Mouse (Mus musculus) midbrain, postnatal 0 days (tissue): ENCODE data around the gene Olfr1272. TPM values are rescaled to one million over a fixed set of nuclear protein-coding genes. Genes with fewer than 3 reads are reported as not detected.
"Not testable (repeated sequence)": the region's sequence is repeated elsewhere in the genome, so short reads cannot be mapped to it uniquely, and the experiment has no call there.

Experiments used
- ATAC-seq: fragments of 200-750 bp; cut with Nextera tagmentation; 2 replicates; pipeline ENCODE4 v1.8.0; 2017; ENCODE audit warnings: moderate number of reproducible peaks, mild to moderate bottlenecking, moderate TSS enrichment, moderate library complexity; ENCODE audit not compliant: low FRiP score
- DNase-seq: peaks from one replicate; pipeline ENCODE4 v3.0.0-alpha.2; 2015; ENCODE audit warnings: low spot score
- H3K27ac ChIP-seq: fragments of 300-500 bp; sonication (generic); 2 replicates; pipeline ENCODE4 v1.5.1; 2014; ENCODE audit warnings: low read depth, mild to moderate bottlenecking, low read length, mixed read lengths
- H3K27me3 ChIP-seq: fragments of 300-500 bp; sonication (generic); 2 replicates; pipeline ENCODE4 v1.6.1; 2014; ENCODE audit warnings: low read length, control low read depth, mixed read lengths; ENCODE audit not compliant: insufficient read depth
- H3K36me3 ChIP-seq: fragments of 300-500 bp; sonication (generic); 2 replicates; pipeline ENCODE4 v1.6.1; 2014; ENCODE audit warnings: low read length, control low read depth, mixed read lengths; ENCODE audit not compliant: insufficient read depth
- H3K4me1 ChIP-seq: fragments of 300-500 bp; sonication (generic); 2 replicates; pipeline ENCODE4 v1.6.1; 2014; ENCODE audit warnings: mild to moderate bottlenecking, control low read depth, antibody characterized with exemption, low read length, mixed read lengths; ENCODE audit not compliant: insufficient read depth
- H3K4me2 ChIP-seq: fragments of 300-500 bp; sonication (generic); 2 replicates; pipeline ENCODE4 v1.6.1; 2014; ENCODE audit warnings: low read depth, mild to moderate bottlenecking, low read length, mixed read lengths; ENCODE audit not compliant: poor library complexity, severe bottlenecking
- H3K4me3 ChIP-seq: fragments of 300-500 bp; sonication (generic); 2 replicates; pipeline ENCODE4 v1.5.1; 2014; ENCODE audit warnings: low read depth, mild to moderate bottlenecking, low read length, moderate library complexity
- H3K9ac ChIP-seq: fragments of 300-500 bp; sonication (generic); replicated peaks from 2 replicates; pipeline ENCODE4 v1.6.1; 2014; ENCODE audit warnings: mild to moderate bottlenecking, low read length, moderate library complexity, mixed read lengths; ENCODE audit not compliant: poor library complexity, severe bottlenecking
- H3K9me3 ChIP-seq: fragments of 300-500 bp; sonication (generic); 2 replicates; pipeline ENCODE4 v1.6.1; 2016; ENCODE audit warnings: low read length, control low read depth
- CTCF ChIP-seq: IDR thresholded peaks from 2 replicates; pipeline ENCODE4 v1.5.1; 2016; ENCODE audit warnings: antibody characterized with exemption, mild to moderate bottlenecking
- WGBS: fragments of 180-500 bp; shearing (Covaris S2); extraction: QIAGEN DNeasy Blood & Tissue Kit; methylation state at CpG from one replicate; pipeline ENCODE4 v1.1.7; 2014; 5-methylcytosine and 5-hydroxymethylcytosine counted together
- polyA plus RNA-seq: library from polyadenylated mRNA; unstranded; fragments of >200 nt; fragmentation: Nextera tagmentation; extraction: Ambion mirVana; gene quantifications from 2 replicates; pipeline ENCODE4 v1.2.1, GENCODE M21; 2015
- total RNA-seq: library from RNA; depleted of rRNA; stranded (reverse); fragments of >200 nt; gene quantifications from 2 replicates; pipeline ENCODE4 v1.2.3, GENCODE M21; 2014; rRNA removed

The Olfr1272 gene
- total RNA-seq (not detected in 2 replicates), polyA plus RNA-seq (not detected in 2 replicates)

DNA sequence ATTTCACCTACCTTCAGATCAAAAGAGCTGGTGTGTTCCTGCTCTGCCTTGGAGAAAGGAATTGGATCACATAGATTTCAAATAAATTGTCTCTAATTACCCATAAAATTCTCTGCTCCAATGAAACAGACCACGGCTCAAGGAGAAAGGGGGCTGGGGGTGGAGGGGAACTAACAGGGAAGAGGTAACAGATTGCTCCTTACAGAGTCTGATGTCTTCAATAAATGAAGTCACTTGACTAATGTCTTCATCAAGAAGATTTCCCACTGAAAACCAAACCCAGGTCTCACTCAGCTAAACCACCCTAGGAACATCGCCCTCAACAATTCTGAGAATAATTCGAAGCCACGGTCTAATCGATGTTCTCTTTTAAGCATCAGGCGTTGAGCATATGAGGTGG is at the start of gene Olfr1272:
Gene Olfr1272 (minus strand): TSS at position 101 of the 400 bp plus-strand sequence.
- no peaks in the 10 kb centered on the region for H3K27me3 ChIP-seq
- WGBS: 74% methylated on average over 6 of the region's 6 CpGs

GRCm38 (mm10) chr2:90321900-90322299 is 29.3 kb upstream of the Olfr1272 start, which contains the start of gene Gm13769:
Gm13769 (plus strand) TSS chr2:90322200.
- H3K4me1 ChIP-seq, H3K9me3 ChIP-seq, H3K36me3 ChIP-seq, H3K9ac ChIP-seq, H3K4me3 ChIP-seq, H3K27ac ChIP-seq, H3K27me3 ChIP-seq, H3K4me2 ChIP-seq, ATAC-seq, DNase-seq: not testable (repeated sequence)
- WGBS: no CpG with 5 or more reads among the region's 6 CpGs

More for the DNA sequence above, at the start of gene Olfr1272:
- DNase-seq (no peak), ATAC-seq (no peak)
- Histone ChIP-seq H3K4me2 (no peak within 1 kb of the TSS), H3K4me1 (no peaks in the 10 kb centered on the region), H3K27ac (no peak within 1 kb of the TSS), H3K9ac (no peak within 1 kb of the TSS), H3K36me3 (no peaks in the 10 kb centered on the region), H3K4me3 (no peak within 1 kb of the TSS), H3K9me3 (no peaks in the 10 kb centered on the region)
- TF ChIP-seq CTCF: no peak

DNA sequence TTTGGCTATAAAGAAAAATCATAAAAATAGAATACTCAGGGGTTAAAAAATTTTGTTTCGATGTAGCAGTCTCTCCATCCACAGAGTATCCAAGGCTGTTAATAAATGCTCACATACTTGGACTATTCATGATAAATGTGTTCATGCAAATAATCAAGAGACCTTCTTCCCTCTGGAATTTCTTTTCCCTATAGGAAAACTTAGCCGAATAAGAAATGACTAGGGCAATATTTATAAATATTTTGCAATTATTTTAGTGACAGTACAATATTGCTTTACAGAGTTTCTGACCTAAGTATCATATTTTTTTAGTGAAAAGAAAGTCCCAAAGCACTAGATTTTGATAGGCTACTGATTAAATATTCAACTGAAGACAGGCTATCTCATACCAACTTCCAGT is 21.7 kb downstream of the Olfr1272 start, which contains the start of gene Olfr1271:
Gene Olfr1271 (minus strand): TSS at position 101 of the 400 bp plus-strand sequence.
- H3K9ac ChIP-seq: no peak within 1 kb of the TSS
- no peak within 1 kb of the TSS for H3K27ac ChIP-seq
- no peak for ATAC-seq
- H3K4me3 ChIP-seq: no peak within 1 kb of the TSS
- H3K9me3 ChIP-seq: no peaks in the 10 kb centered on the region
- TF ChIP-seq CTCF: no peak
- DNase-seq: no peak
- H3K36me3 ChIP-seq: no peaks in the 10 kb centered on the region
- no peak within 1 kb of the TSS for H3K4me2 ChIP-seq
- H3K27me3 ChIP-seq: no peaks in the 10 kb centered on the region
- WGBS: 87% methylated on average over 2 of the region's 2 CpGs
- no peaks in the 10 kb centered on the region for H3K4me1 ChIP-seq

- ATAC-seq (no peak), DNase-seq (no peak)
- Histone ChIP-seq H3K4me1 (no peaks in the 10 kb centered on the region), H3K9ac (no peak within 1 kb of the TSS), H3K4me2 (no peak within 1 kb of the TSS), H3K9me3 (no peaks in the 10 kb centered on the region), H3K27me3 (no peaks in the 10 kb centered on the region), H3K4me3 (no peak within 1 kb of the TSS), H3K27ac (no peak within 1 kb of the TSS), H3K36me3 (no peaks in the 10 kb centered on the region)
- TF ChIP-seq CTCF: no peak
- WGBS: 88% methylated on average over 4 of the region's 4 CpGs
Observed at GRCm38 (mm10) chr2:90257492-90257891, 35.1 kb downstream of the Olfr1272 start, which contains the start of gene Olfr142. Olfr142 (minus strand) TSS chr2:90257592.

Other genes starting within 250 kb of the Olfr1272 start
- not detected in 2 replicates for gene Olfr140, start 229.2 kb downstream of the Olfr1272 start, total RNA-seq
- not detected in 2 replicates for gene Olfr140, start 229.2 kb downstream of the Olfr1272 start, polyA plus RNA-seq
- gene Olfr1269, start 171.4 kb downstream of the Olfr1272 start, total RNA-seq: not detected in 2 replicates
- gene Olfr1269, start 171.4 kb downstream of the Olfr1272 start, polyA plus RNA-seq: not detected in 2 replicates
- not detected in 2 replicates for gene Olfr32, start 150.5 kb downstream of the Olfr1272 start, total RNA-seq
- gene Olfr32, start 150.5 kb downstream of the Olfr1272 start, polyA plus RNA-seq: not detected in 2 replicates
- gene Olfr1270, start 139.8 kb downstream of the Olfr1272 start, total RNA-seq: not detected in 2 replicates
- not detected in 2 replicates for gene Olfr1270, start 139.8 kb downstream of the Olfr1272 start, polyA plus RNA-seq
- not detected in 2 replicates for gene Olfr1506, start 68.3 kb downstream of the Olfr1272 start, total RNA-seq
- not detected in 2 replicates for gene Olfr1506, start 68.3 kb downstream of the Olfr1272 start, polyA plus RNA-seq
- gene Olfr142, start 35.2 kb downstream of the Olfr1272 start, total RNA-seq: not detected in 2 replicates
- gene Olfr142, start 35.2 kb downstream of the Olfr1272 start, polyA plus RNA-seq: not detected in 2 replicates
- gene Olfr1271, start 21.8 kb downstream of the Olfr1272 start, total RNA-seq: not detected in 2 replicates
- gene Olfr1271, start 21.8 kb downstream of the Olfr1272 start, polyA plus RNA-seq: not detected in 2 replicates
- not detected in 2 replicates for gene Gm13769, start 29.4 kb upstream of the Olfr1272 start, total RNA-seq
- gene Gm13769, start 29.4 kb upstream of the Olfr1272 start, polyA plus RNA-seq: not detected in 2 replicates
- gene Olfr1274-ps, start 105.8 kb upstream of the Olfr1272 start, total RNA-seq: not detected in 2 replicates
- gene Olfr1274-ps, start 105.8 kb upstream of the Olfr1272 start, polyA plus RNA-seq: not detected in 2 replicates